Mouse (Mus musculus) cortical plate, adult 2 months (tissue): Measurements from ENCODE around the gene Rangap1.

Source experiments
- CTCF ChIP-seq: fragments of 200-500 bp; IDR thresholded peaks from 2 replicates; pipeline ENCODE4 v1.5.1; 2011; ENCODE audit warnings: mild to moderate bottlenecking, control low read depth, low read length; ENCODE audit not compliant: insufficient read depth; ENCODE audit errors: extremely low read depth
- POLR2A ChIP-seq: fragments of 200-500 bp; IDR thresholded peaks from 2 replicates; pipeline ENCODE4 v1.6.1; 2011; ENCODE audit warnings: mild to moderate bottlenecking, low read length, control low read depth; ENCODE audit not compliant: insufficient read depth; ENCODE audit errors: extremely low read depth

GRCm38 (mm10) chr15:81761381-81761780 lies 16.1 kb upstream of the Rangap1 start:
- TF ChIP-seq POLR2A (no peak), CTCF (no peak)
